Mouse (Mus musculus) thymus, adult 2 months (tissue): ENCODE data around the gene Slc25a1. TPM values are rescaled to one million over a fixed set of nuclear protein-coding genes. Genes with fewer than 3 reads are reported as not detected.

Experiments
- DNase-seq: peaks from one replicate; pipeline ENCODE4 v3.0.0; 2021
- H3K27ac ChIP-seq: fragments of 200-500 bp; 2 replicates; pipeline ENCODE4 v1.5.1; 2012; ENCODE audit warnings: low read length, control low read depth; ENCODE audit not compliant: control insufficient read depth, insufficient read depth
- H3K27me3 ChIP-seq: fragments of 200-500 bp; 2 replicates; pipeline ENCODE4 v1.6.1; 2012; ENCODE audit warnings: mild to moderate bottlenecking, low read length, moderate library complexity, mixed read lengths; ENCODE audit not compliant: control insufficient read depth, insufficient read depth
- H3K36me3 ChIP-seq: fragments of 200-500 bp; 2 replicates; pipeline ENCODE4 v1.6.1; 2012; ENCODE audit warnings: mild to moderate bottlenecking, low read length, moderate library complexity; ENCODE audit not compliant: control insufficient read depth, insufficient read depth
- H3K4me1 ChIP-seq: fragments of 200-500 bp; replicated peaks from 2 replicates; pipeline ENCODE4 v1.6.1; 2012; ENCODE audit warnings: low read length; ENCODE audit not compliant: control insufficient read depth, insufficient read depth
- H3K4me3 ChIP-seq: fragments of 200-500 bp; 2 replicates; pipeline ENCODE4 v1.5.1; 2012; ENCODE audit warnings: mild to moderate bottlenecking, low read length, control low read depth, moderate library complexity; ENCODE audit not compliant: control insufficient read depth, insufficient read depth
- CTCF ChIP-seq: fragments of 200-500 bp; IDR thresholded peaks from 2 replicates; pipeline ENCODE4 v1.5.1; 2012; ENCODE audit warnings: mild to moderate bottlenecking, control low read depth, low read length, moderate library complexity, borderline replicate concordance; ENCODE audit not compliant: control insufficient read depth, poor library complexity, insufficient read depth; ENCODE audit errors: extremely low read depth
- POLR2A ChIP-seq: fragments of 200-500 bp; IDR thresholded peaks from 2 replicates; pipeline ENCODE4 v1.6.1; 2012; ENCODE audit warnings: mild to moderate bottlenecking, low read length, control low read depth, moderate library complexity; ENCODE audit not compliant: control insufficient read depth, poor library complexity, insufficient read depth; ENCODE audit errors: extremely low read depth
- WGBS: fragments of 180-500 bp; shearing (Covaris S2); methylation state at CpG from one replicate; pipeline ENCODE4 v1.1.7; 2018; 5-methylcytosine and 5-hydroxymethylcytosine counted together
- polyA plus RNA-seq: library from polyadenylated mRNA; depleted of rRNA; stranded (reverse); fragments of >200 nt; gene quantifications from 2 replicates; pipeline ENCODE4 v1.2.3, GENCODE M21; 2012

Slc25a1 gene
- polyA plus RNA-seq, 1 experiment: 126 TPM

GRCm38 (mm10) chr16:17927351-17928082 is 502 bp downstream of the Slc25a1 start:
- DNase-seq: peak; percentile 60
- TF ChIP-seq POLR2A (no peak; the same call in 1 of the 2 replicates), CTCF (no peak)
- Histone ChIP-seq H3K36me3 (no peaks in the 10 kb centered on the region), H3K27me3 (no peaks in the 10 kb centered on the region), H3K27ac (no peak overlapping the region), H3K4me1 (peaks cover 6% of the 10 kb centered on the region), H3K4me3 (peak overlapping the region; percentile 90)
- WGBS: 6% methylated on average over 72 of the region's 72 CpGs

- no peak overlapping the region for H3K27ac ChIP-seq
- TF ChIP-seq POLR2A: no peak
- no peak for TF ChIP-seq CTCF
- H3K27me3 ChIP-seq: no peaks in the 10 kb centered on the region
- H3K36me3 ChIP-seq: no peaks in the 10 kb centered on the region
- peak overlapping the region; percentile 57 for H3K4me3 ChIP-seq
- H3K4me1 ChIP-seq: peaks cover 17% of the 10 kb centered on the region
- under 1% methylated on average over 14 of the region's 14 CpGs for WGBS
- DNase-seq: no peak
Observed at GRCm38 (mm10) chr16:17922163-17922538, 5.9 kb downstream of the Slc25a1 start.

- TF ChIP-seq POLR2A (peak; percentile 63), CTCF (peak; percentile 88)
Observed at GRCm38 (mm10) chr16:17921325-17922162, 6.5 kb downstream of the Slc25a1 start.

GRCm38 (mm10) chr16:17920586-17920985 is 7.4 kb downstream of the Slc25a1 start:
- no peak overlapping the region for H3K4me3 ChIP-seq
- no peaks in the 10 kb centered on the region for H3K36me3 ChIP-seq
- no peak overlapping the region for H3K27ac ChIP-seq
- WGBS: 91% methylated on average over 20 of the region's 20 CpGs
- DNase-seq: no peak
- H3K4me1 ChIP-seq: peaks cover 14% of the 10 kb centered on the region
- TF ChIP-seq CTCF (no peak), POLR2A (no peak)
- H3K27me3 ChIP-seq: no peaks in the 10 kb centered on the region; the same call in 1 of the 2 replicates

More at GRCm38 (mm10) chr16:17921325-17922162, 6.5 kb downstream of the Slc25a1 start:
- under 1% methylated on average over 47 of the region's 47 CpGs for WGBS
- Histone ChIP-seq H3K27me3 (no peaks in the 10 kb centered on the region; the same call in 1 of the 2 replicates), H3K4me3 (peak overlapping the region; percentile 57), H3K36me3 (no peaks in the 10 kb centered on the region), H3K27ac (no peak overlapping the region), H3K4me1 (peaks cover 14% of the 10 kb centered on the region)
- peak; percentile 94 for DNase-seq

- H3K36me3 ChIP-seq: no peaks in the 10 kb centered on the region
- TF ChIP-seq POLR2A: no peak
- no peak for TF ChIP-seq CTCF
- H3K27me3 ChIP-seq: peaks cover 15% of the 10 kb centered on the region
- H3K4me1 ChIP-seq: peaks cover 9% of the 10 kb centered on the region
- 3% methylated on average over 102 of the region's 106 CpGs for WGBS
- peak; percentile 18 for DNase-seq
- no peak within 1 kb of the TSS for H3K27ac ChIP-seq
- 0 out of 2 replicates have a peak within 1 kb of the TSS, but pooled peaks have one; percentile 2 for H3K4me3 ChIP-seq
Observed at GRCm38 (mm10) chr16:17914307-17915249, 13.4 kb downstream of the Slc25a1 start, which contains the start of gene Gsc2. Gsc2 (minus strand) TSS chr16:17915059.

- peak within 1 kb of the TSS; percentile 73 for H3K4me3 ChIP-seq
- peak; percentile 46; the same call in 1 of the 2 replicates for TF ChIP-seq CTCF
- TF ChIP-seq POLR2A: peak; percentile 65; the same call in 1 of the 2 replicates
- H3K4me1 ChIP-seq: peaks cover 9% of the 10 kb centered on the region
- under 1% methylated on average over 35 of the region's 35 CpGs for WGBS
- peaks cover 15% of the 10 kb centered on the region for H3K27me3 ChIP-seq
- no peak within 1 kb of the TSS for H3K27ac ChIP-seq
- peaks cover 10% of the 10 kb centered on the region for H3K36me3 ChIP-seq
- DNase-seq: peak; percentile 85
Observed at GRCm38 (mm10) chr16:17911052-17911595, 16.9 kb downstream of the Slc25a1 start, which contains the start of gene Ess2. Ess2 (minus strand) TSS chr16:17911348.
